Mouse (Mus musculus): ENCODE data around the gene Ube4a.
"Not testable (repeated sequence)": the region's sequence is repeated elsewhere in the genome, so short reads cannot be mapped to it uniquely, and the experiment has no call there.

Ube4a gene

GRCm38 (mm10) chr9:44981104-44981503, 15.7 kb upstream of the Ube4a start:
- no peak for DNase-seq (ENCODE audit: low spot score)

- DNase-seq (ENCODE audit: low spot score): no peak
Observed at GRCm38 (mm10) chr9:44980242-44980641, 14.8 kb upstream of the Ube4a start, which contains the start of gene Cd3g. Gene Cd3g, minus strand, starts transcription at chr9:44980431.

- no peak for DNase-seq (ENCODE audit: low spot score)
Observed at GRCm38 (mm10) chr9:44979806-44980205, 14.4 kb upstream of the Ube4a start.

GRCm38 (mm10) chr9:44977813-44978212, 12.4 kb upstream of the Ube4a start:
- no peak for DNase-seq (ENCODE audit: low spot score)

- no peak for DNase-seq (ENCODE audit: low spot score)
Observed at GRCm38 (mm10) chr9:44969450-44969849, 4.0 kb upstream of the Ube4a start.

- DNase-seq (ENCODE audit: low spot score): not testable (repeated sequence)
Observed at GRCm38 (mm10) chr9:44967763-44968162, 2.4 kb upstream of the Ube4a start.

GRCm38 (mm10) chr9:44966815-44967242, 1.4 kb upstream of the Ube4a start:
- DNase-seq (ENCODE audit: low spot score): peak; percentile 61

GRCm38 (mm10) chr9:44965833-44966466, 550 bp upstream of the Ube4a start:
- no peak for DNase-seq (ENCODE audit: low spot score)

GRCm38 (mm10) chr9:44954432-44954831, 11.0 kb downstream of the Ube4a start:
- DNase-seq (ENCODE audit: low spot score): no peak

- no peak for DNase-seq (ENCODE audit: low spot score)
Observed at GRCm38 (mm10) chr9:44947836-44948235, 17.6 kb downstream of the Ube4a start.

GRCm38 (mm10) chr9:44946185-44946695, 19.2 kb downstream of the Ube4a start:
- DNase-seq (ENCODE audit: low spot score): no peak

GRCm38 (mm10) chr9:44942421-44942820, 23.0 kb downstream of the Ube4a start:
- no peak for DNase-seq (ENCODE audit: low spot score)

- no peak for DNase-seq (ENCODE audit: low spot score)
Observed at GRCm38 (mm10) chr9:44941756-44942155, 23.6 kb downstream of the Ube4a start.

GRCm38 (mm10) chr9:44921543-44921942, 43.9 kb downstream of the Ube4a start:
- DNase-seq (ENCODE audit: low spot score): no peak

GRCm38 (mm10) chr9:44921123-44921468, 44.3 kb downstream of the Ube4a start:
- DNase-seq (ENCODE audit: low spot score): no peak

GRCm38 (mm10) chr9:44920374-44921122, 44.9 kb downstream of the Ube4a start, which contains the start of gene Atp5l:
Gene Atp5l, minus strand, starts transcription at chr9:44920742.
- DNase-seq (ENCODE audit: low spot score): peak; percentile 76

- DNase-seq (ENCODE audit: low spot score): no peak
Observed at GRCm38 (mm10) chr9:44919606-44920005, 45.8 kb downstream of the Ube4a start.

GRCm38 (mm10) chr9:44916196-44916595, 49.2 kb downstream of the Ube4a start:
- DNase-seq (ENCODE audit: low spot score): no peak

GRCm38 (mm10) chr9:44914706-44915105, 50.7 kb downstream of the Ube4a start:
- no peak for DNase-seq (ENCODE audit: low spot score)

- DNase-seq (ENCODE audit: low spot score): no peak
Observed at GRCm38 (mm10) chr9:44911365-44911764, 54.0 kb downstream of the Ube4a start.

- DNase-seq (ENCODE audit: low spot score): no peak
Observed at GRCm38 (mm10) chr9:44905620-44906019, 59.8 kb downstream of the Ube4a start.

- DNase-seq (ENCODE audit: low spot score): no peak
Observed at GRCm38 (mm10) chr9:44904964-44905363, 60.4 kb downstream of the Ube4a start.

- no peak for DNase-seq (ENCODE audit: low spot score)
Observed at GRCm38 (mm10) chr9:44903856-44904255, 61.5 kb downstream of the Ube4a start.
